Mouse (Mus musculus) embryonic fibroblast, embryonic 13.5 days (primary cell): ENCODE results near the gene Zmym6.

Experiments used
- CTCF ChIP-seq: IDR thresholded peaks from 2 replicates; pipeline ENCODE4 v1.5.1; 2011; ENCODE audit warnings: mild to moderate bottlenecking, control low read depth, low read length, moderate library complexity, borderline replicate concordance; ENCODE audit not compliant: insufficient read depth
- POLR2A ChIP-seq: IDR thresholded peaks from 2 replicates; pipeline ENCODE4 v1.6.1; 2011; ENCODE audit warnings: low read depth, mild to moderate bottlenecking, control low read depth, low read length, moderate library complexity

DNA sequence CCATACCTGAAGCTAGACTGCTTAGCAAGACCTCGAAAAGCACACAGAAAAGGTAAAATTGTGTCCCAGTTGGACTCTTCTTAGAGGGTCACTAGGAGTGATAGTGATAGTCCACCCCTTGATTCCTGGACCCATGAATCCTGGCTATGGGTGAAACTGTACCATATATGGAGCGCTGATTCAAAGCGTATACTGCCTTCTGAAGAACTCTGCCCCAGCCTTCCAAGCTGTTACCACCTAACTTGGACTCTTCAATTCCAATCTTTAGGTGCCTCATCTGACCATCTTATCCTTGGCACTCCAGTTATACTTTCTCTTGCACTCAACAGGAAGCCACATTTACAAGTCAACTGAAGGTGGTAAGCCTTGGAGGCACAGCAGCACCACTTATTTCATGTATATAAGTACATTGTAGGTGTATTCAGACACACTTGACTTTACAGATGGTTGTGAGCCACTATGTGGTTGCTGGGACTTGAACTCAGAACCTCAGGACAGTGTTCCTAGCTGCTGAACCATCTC, 38.3 kb upstream of the Zmym6 start:
- TF ChIP-seq POLR2A (no peak), CTCF (no peak)
